Mouse (Mus musculus): ENCODE measurements around the gene Wscd2.

Wscd2 gene

DNA sequence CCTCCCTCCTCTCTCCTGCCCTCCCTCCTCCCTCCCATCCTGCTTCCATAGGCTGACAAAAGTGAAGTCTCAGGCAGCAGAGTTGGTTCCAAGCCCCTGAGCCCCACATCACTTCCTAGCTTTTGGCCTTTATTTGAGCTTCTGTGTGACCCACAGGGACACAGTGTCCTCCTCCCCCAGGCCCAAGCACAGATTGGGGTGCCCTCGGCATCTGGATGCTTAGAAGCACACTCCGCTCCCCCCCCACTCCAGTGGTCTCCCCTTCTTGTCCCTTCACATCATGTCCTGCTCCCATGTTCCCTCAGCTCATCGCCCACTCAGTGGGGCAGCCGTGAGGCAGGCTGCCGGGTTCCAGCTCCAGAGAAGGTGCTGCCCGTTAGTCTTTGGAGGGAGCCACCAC, 121.0 kb downstream of the Wscd2 start:
- in situ Hi-C loops (cut with MboI) = no loop called here

DNA sequence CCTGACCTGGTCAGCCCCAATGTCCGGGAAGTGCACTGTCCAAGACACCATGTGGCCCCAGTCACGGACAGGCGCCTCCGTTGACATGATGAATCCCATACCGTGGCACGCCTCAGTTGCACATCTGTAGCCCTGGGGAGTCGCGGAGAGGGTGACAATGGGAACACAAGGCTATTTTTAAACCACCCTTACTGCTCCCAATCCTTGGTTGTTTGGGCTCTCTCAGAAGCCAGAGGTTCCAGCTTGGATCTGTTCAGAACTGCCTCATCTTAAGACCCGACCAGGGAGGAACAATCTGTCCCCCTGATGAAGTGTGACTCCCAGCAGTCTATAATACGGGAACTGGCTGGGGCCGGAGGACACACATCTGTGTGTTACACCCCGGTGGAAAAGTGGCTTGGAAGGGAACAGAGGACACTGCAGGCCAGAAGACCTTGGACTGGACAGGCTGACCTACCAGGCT, 121.7 kb downstream of the Wscd2 start:
- in situ Hi-C loops (cut with MboI) = no loop called here

DNA sequence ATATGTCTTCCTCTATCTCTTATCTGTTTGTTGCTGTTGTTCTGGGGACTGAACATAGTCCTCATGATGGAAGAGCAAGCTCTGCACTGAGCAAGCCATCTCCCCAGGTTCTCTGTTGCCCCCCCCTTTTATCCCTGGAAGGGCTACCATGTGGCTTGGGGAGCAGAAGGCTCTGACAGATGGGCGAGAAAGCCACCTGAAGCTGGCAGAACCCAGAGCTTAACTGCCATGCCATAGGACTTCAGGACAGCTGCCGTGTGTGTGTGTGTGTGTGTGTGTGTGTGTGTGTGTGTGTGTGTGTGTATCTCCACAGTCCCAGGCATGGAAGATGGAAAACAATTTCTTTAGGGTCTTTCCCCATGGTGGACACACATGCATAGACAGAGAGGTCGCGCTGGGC, 128.6 kb downstream of the Wscd2 start:
- in situ Hi-C loops (cut with MboI) = no loop called here

DNA sequence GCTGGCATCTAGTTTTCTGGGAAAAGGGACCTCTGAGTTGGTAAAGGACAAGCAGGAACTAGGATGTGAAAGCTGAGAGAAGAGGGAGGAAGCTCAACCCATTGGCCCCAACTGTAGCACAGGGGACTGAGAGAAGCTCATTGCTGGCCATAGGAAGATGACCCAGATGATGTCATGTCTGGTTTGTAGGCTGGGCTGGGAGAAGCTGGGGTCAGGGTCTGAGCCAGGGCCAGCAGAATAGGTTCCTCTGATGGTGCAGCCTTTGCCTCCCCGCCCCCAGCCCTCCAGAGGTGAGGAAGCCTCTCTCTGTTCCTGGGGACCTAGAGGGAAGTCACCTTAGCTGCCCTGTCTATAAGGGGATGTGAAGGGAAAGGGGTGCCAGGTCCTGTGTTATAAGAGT, 129.0 kb downstream of the Wscd2 start:
- in situ Hi-C loops (cut with MboI) = no loop called here

DNA sequence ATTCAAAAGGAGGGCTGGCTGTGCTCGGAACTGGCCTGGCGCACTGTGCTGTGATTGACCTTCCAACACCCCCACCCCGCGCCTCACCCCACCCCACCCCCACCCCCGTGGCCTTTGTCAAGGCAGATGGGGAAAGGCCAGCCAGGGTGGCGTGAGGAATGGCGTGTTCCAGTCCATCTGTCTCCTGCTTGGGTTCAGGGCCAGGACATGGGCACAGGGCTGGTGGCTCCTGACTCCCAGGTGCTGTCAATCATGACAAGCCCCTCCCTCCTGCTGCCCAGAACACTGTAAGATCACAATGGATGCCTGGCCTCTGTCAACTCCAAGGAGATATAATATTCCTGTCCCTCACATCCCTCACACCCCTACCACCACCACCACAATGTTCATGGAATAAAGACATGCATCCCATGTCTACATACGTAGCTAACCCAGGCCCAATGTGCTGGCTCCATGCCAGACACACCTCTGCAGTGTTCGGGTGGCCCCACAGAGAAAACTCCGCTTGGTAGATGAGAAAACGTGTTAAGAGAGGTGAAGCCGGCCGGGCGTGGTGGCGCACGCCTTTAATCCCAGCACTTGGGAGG, 130.1 kb downstream of the Wscd2 start:
- in situ Hi-C loops (cut with MboI) = no loop called here

DNA sequence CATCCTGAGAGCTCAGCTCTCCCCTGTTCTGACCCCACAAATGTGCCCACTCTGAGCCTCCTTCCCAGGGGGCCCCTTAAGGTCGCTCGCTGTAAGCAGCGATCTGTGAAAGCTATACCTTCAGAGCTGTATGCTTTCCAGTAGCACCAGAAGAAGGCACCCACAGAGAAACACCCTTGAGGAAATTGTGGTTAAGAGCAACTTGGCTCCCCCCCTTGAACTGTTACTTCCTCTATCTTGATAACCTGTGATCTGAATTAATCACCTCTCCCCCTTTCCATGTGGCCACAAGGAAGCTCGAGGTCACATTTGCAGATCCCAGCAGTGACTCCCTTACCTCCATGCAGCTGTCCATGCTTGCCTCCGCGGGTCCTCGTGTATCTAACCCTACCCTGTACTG, 130.9 kb downstream of the Wscd2 start:
- in situ Hi-C loops (cut with MboI) = no loop called here

DNA sequence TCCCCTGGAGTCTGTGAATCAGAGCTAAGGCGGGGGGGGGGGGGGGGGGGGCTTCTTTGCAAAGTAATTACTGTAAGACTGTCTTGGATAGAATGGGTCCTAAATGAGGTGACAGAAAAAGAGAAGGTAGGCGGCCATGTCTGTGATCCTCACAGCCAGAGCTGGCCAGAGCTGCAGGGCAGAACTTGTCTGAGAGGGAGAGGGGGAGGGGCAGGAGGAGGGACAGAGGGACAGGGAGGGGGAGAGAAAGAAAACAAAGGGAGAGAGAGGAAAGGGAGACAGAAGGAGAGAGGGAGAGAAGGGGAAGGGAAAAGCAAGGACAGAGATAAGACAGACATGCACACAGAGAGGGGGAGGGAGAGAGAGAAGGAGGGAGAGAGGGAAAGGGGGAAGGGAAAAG, 132.9 kb downstream of the Wscd2 start:
- in situ Hi-C loops (cut with MboI) = no loop called here

DNA sequence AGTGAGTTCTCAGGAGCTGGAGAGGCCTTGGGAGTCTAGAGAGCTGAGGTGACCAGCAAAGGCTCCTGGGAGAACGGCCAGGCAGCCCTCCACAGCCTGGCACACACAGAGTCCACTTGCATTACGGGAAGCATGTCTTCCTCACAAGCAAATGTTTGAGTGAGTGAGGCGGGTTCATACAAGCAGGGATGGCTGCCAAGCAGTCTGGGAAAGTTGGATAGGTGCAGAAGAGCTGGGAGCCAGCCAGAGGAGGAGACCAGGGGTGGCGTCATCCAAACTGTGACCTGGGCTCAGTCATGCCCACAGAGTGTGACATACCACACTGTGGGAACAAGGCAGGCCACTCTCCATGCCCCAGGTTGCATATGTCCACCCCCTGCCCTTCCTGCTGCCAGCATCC, 134.9 kb downstream of the Wscd2 start:
- in situ Hi-C loops (cut with MboI) = no loop called here

DNA sequence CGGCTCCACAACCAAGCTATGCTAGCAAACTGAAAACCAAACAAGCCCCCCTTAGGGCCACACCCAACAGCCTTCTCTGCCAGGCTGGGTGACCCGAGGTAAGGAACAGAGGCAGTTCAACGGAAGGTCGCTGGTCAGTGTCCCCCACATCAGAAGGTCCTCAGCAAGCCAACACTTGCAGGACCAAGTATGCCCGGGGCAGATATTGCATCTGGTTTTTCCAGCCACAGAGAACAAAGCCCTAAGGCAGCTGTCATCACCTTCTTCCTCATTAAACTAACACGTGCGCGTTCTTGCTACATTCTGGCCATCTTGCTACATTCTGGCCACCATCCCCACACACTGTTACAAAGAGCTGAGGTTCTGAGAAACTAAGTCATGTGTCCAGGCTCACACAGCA, 136.2 kb downstream of the Wscd2 start:
- in situ Hi-C loops (cut with MboI) = no loop called here

DNA sequence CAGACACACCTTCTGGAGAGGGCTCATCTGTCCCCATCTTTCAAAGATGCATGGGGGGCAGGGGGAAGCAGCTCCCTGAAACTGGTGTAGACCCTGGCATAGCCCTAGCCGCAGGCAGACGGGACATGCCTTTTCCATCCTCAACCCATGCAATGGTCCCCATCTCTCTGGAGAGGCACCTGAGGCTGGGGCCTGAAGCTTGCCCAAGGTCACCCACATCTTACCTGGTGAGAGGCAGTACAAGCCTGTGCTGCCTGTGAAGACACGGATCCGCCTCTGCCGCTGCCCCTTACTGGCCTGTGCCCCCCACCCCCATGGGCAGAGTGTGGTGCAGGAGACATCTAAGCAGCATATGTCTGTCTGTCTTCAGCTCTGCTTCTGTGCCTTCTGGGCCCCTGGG, 136.9 kb downstream of the Wscd2 start:
- in situ Hi-C loops (cut with MboI) = no loop called here

DNA sequence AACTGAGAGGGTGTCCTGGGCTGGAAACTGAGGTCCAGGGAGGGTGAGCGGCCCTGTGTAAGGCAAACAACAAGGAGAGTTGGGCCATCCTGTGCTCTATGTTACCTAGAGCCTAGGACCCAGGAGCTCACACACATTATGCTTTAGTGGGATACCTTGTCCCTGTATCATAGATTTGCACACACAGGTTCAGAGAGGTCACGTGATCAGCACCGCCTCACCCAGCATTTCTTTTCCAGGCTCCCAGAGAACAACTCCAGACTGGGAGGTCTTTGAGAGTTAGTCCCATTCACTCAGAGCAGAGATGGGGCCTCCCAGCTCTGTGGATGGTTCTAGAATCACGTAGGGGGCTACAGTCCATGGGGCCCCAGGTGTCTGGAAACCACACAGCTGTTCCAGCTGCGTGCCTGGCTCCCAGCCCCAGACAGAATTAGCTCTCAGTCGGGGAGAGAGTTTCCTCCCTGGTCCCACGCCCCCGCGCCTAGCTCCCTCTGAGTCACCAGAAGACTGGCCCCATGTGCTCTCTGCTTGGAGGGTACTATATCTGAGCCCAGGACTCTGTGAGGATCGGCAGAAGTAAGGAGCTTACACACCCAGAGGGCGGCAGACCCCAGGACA, 137.8 kb downstream of the Wscd2 start:
- in situ Hi-C loops (cut with MboI) = no loop called here

DNA sequence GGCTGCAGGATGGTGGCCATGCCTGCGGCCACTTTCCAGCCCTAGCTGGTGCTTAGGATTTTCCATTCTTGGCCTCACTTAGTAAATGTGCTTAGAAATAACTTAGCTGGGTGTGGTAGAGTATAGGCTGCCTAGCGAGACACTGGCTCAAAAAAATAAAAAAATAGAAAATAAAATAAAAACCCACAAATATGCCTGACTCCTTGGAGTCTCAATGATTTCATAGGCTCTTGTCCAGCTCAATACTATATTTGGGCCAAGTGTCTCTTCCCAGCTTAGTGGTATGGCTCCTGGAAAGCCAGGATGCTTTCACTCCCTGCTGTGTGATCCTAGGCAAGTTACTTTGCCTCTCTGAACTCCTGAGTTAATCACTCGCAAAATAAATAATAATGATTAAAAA, 139.1 kb downstream of the Wscd2 start:
- in situ Hi-C loops (cut with MboI) = no loop called here

DNA sequence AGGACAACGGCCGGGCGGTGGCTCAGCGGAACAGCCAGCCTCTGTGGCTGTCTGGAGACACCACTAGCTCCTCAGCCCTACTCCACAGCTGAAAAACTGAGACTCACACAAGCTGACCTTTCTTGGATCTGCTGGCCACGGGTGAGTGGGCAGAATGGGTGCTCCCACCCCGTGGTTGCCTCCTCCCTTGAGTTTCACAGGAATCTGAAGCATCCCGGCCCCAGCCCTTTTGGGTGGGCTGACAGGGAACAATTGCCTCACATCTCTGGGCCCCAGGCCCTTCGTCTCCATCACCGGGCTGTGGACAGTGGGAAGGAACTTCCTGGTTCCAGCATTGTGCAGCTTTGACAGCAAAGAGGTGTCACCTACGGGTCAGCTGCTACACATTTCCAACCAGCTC, 140.0 kb downstream of the Wscd2 start:
- in situ Hi-C loops (cut with MboI) = no loop called here

DNA sequence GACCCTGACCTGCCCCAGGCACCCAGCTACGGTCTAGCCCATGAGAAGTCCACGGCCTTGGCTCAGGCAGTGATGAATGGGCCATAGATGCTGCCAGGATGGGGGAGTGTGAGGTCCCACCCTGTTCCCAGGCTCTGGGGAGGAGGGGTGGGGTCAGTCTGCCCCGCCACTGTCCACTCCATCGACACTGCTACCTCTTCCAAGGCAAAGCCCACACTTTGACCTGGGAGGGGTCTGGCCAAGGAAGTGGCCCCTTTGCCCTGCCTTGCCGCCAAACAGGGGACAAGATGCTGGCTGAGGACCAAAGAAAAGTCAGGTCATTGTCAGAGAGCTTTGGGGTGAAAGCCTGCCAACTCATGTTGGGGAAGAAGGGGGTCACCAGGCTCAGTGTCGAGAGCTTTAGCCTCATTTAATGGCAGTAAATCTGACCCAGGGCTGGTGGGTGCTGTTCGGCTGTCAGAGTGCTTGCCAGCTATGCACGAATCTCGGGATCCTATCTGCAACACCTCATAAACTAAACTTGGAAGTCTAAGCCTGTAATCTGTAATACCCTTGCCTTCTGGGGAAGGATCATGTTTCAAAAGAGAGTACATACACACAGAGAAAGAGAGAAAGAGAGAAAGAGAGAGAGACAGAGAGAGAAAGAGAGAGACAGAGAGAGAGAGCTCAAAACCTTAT, 143.0 kb downstream of the Wscd2 start:
- in situ Hi-C loops (cut with MboI) = no loop called here

DNA sequence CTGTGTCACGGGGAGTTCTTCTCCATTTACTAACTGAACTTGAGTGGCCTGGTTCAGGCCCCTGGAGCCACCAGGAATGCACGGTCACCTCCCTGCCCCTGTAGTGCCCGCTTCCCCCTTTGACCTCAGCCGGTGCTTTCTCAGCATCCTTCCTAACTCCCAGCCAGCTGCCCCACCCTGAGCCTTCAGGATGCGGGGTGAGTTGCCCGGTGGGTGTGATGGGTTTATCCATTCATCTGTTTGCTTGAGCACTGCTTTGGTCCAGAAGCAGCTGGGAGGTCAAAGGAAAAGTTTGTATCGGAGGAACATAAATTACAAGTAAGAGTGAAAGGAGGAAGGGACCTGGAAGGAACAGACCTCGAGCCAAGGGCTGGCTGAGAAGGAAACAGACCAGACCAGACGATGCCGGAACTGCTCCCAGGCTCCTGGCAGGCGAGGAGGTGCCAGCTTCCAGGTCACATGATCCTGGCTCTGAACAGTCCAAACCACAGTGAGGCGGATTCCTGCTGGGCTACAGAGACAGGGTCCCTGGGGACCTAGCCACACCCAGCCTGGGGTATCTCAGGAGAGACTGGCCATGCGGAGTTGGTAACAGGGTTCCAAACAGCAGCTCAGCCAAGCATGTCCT, 144.0 kb downstream of the Wscd2 start:
- in situ Hi-C loops (cut with MboI) = no loop called here

DNA sequence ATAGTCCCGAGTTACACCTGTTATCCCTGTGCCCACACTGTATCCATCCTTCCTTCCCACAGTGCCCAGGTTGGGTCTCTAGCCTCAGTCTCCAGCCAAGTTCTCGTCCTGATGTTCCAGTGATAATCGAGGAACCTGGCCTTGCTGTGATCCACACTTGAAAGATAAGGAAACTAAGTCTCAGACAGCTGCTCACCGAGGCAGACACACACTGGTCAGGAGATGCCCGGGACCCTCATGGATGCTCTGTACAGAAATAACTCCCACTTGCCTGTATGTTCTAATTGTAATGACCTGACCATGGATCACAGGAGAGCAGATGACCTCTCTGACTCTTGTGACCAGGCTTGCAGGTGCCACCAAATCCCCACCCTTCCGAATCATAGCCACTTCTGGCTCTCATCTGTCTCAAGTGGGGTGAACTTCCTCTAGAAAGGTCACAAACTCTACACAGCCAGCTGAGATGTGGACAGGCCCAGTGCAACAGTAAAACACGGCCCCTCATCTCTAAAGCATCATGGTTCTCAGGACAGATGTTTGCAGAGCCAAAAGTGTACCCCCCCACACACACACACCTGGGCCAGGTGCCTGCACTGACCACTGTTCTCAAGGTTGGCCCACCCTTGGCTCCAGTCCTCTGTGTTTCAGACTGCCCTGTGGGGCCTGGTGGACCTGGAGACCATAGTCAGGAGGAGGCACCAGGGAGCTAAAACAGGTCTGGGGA, 144.9 kb downstream of the Wscd2 start:
- in situ Hi-C loops (cut with MboI) = no loop called here

DNA sequence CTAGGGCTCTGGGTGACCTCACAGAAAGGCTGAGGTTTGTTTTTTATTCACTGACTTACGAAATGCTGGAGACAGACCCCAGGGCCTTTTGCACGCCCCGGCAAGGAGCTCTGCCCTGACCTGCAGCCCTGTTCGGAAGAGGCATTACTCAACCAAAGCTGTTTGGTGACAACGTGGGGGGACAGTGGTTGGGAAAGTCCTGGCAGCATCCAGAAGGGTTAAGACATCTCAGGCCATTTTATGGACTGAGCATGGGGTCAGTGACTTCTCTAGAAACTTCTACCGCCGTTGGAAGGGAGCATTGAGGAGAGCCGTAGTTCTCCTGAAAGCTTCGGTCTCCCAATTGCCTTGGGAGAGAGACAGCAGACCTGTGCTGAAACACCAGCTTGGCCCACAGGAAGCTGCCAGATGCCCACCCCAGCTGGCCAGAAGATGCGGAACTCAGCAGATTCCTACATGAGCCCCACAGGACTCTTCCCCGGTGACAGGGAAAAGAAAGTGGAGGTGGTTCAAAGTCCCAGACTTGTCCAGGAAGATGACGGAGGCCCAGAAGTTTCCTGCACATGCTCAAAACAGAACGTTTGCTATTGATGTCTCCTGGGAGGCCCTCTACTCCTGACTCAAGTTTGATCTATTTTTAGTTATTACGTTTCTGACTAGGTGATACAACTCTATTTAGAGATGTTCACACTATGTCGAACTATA, 145.9 kb downstream of the Wscd2 start:
- in situ Hi-C loops (cut with MboI) = no loop called here

DNA sequence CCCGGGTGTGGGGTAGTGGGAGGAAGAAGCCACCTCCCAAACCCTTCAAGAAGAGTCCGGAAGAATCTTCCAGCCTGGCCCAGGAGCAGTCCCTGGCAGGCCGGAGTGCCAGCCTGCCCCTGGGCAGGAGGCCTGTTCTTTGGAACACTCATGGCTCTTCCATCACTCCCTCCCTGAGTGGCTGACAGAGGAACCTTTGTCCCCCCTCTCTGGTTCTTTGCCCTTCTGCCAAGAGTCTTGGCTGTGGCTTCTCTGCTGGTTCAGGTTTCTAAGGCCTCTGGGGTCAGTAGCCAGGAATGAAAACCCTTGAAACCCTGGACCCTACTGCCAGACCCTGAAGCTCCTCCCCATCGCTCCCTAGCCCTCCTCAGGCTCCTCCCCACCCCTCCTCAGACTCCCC, 147.5 kb downstream of the Wscd2 start:
- in situ Hi-C loops (cut with MboI) = no loop called here

DNA sequence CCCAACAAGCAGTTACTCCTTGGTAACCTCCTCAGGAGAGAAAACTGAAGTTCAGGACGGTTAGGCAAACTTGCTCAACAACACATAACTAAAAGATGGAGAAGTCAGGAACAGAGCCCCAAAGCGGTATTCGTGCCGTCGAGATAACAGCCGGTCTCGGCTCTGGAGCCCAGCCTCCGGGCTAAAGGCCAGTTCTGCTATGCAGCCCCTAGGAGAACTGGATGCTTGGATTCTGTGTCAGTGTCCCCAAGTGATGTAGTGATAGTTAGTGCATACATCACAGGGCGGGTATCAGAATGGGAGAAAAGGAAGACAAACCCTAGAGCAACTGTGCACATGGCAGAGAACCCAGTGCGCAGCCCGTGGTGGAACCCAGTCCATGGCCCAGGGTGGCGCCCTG, 147.9 kb downstream of the Wscd2 start:
- in situ Hi-C loops (cut with MboI) = no loop called here

DNA sequence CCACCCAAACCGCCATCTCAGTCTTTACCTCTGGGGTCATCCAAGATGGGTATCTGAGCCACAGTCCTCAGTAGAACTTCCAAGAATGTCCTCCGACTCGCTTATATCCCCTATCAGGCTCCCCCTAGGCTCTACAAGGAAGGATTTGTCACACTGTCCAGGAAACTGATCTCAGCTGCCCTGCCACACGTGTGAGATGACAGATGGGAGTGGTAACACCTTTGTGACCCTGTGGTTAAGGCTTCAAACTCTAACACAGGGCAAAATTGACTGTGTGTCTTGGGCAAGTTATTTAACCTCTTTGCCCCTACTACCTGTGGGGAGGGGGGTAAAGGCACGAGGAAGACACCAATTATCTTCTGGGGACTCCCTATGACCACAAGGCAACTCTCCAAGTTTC, 149.0 kb downstream of the Wscd2 start:
- in situ Hi-C loops (cut with MboI) = no loop called here
